Mouse (Mus musculus) G1E (cell line): ENCODE results near the gene Zfhx2.

ENCODE experiments used
- CTCF ChIP-seq: IDR thresholded peaks from 2 replicates; pipeline ENCODE4 v1.5.1; 2012; ENCODE audit warnings: low read depth, low read length, inconsistent platforms, mixed read lengths
- GATA1 ChIP-seq: IDR thresholded peaks from 2 replicates; pipeline ENCODE4 v1.6.1; 2012; ENCODE audit warnings: borderline replicate concordance, low read length, inconsistent platforms, mixed read lengths
- GATA2 ChIP-seq: IDR thresholded peaks from 2 replicates; pipeline ENCODE4 v1.6.1; 2012; ENCODE audit warnings: low read depth, low read length, inconsistent platforms, borderline replicate concordance
- POLR2AphosphoS5 ChIP-seq: IDR thresholded peaks from 2 replicates; pipeline ENCODE4 v1.6.1; 2012; ENCODE audit warnings: low read depth, low read length, inconsistent platforms; ENCODE audit not compliant: insufficient replicate concordance
- TAL1 ChIP-seq: conservative IDR thresholded peaks from 2 replicates; pipeline ENCODE4 v1.6.1; 2012; ENCODE audit warnings: low read depth, low read length, inconsistent platforms, mixed read lengths

GRCm38 (mm10) chr14:55111720-55112119 lies 19.6 kb upstream of the Zfhx2 start:
- no peak for TF ChIP-seq CTCF
- no peak for TF ChIP-seq GATA1
- no peak for TF ChIP-seq TAL1
- no peak for TF ChIP-seq GATA2
- TF ChIP-seq POLR2AphosphoS5, result no peak
